Mouse (Mus musculus) hindbrain, embryonic 15.5 days (tissue): ENCODE measurements at regions not wholly inside any gene's neighbourhood (a gene's known extent, or its start where the extent isn't known, plus 50 kb on each side); places are given as distances from the start of the nearest gene placed in this dataset.

Source experiments
- ATAC-seq: fragments of 200-750 bp; cut with Nextera tagmentation; 2 replicates; pipeline ENCODE4 v1.8.0; 2017; ENCODE audit warnings: low read depth, moderate number of reproducible peaks, moderate TSS enrichment; ENCODE audit not compliant: low FRiP score
- H3K27ac ChIP-seq: fragments of 300-500 bp; sonication (generic); replicated peaks from 2 replicates; pipeline ENCODE4 v1.5.1; 2015; ENCODE audit warnings: mild to moderate bottlenecking, inconsistent platforms
- H3K27me3 ChIP-seq: fragments of 300-500 bp; sonication (generic); 2 replicates; pipeline ENCODE4 v1.6.1; 2015; ENCODE audit warnings: control low read depth, inconsistent platforms
- H3K36me3 ChIP-seq: fragments of 300-500 bp; sonication (generic); 2 replicates; pipeline ENCODE4 v1.6.1; 2015; ENCODE audit warnings: control low read depth, inconsistent platforms
- H3K4me1 ChIP-seq: fragments of 300-500 bp; sonication (generic); replicated peaks from 2 replicates; pipeline ENCODE4 v1.6.1; 2015; ENCODE audit warnings: control low read depth, inconsistent platforms
- H3K4me2 ChIP-seq: fragments of 300-500 bp; sonication (generic); 2 replicates; pipeline ENCODE4 v1.6.1; 2015; ENCODE audit warnings: moderate library complexity, mild to moderate bottlenecking, inconsistent platforms
- H3K4me3 ChIP-seq: fragments of 300-500 bp; sonication (generic); 2 replicates; pipeline ENCODE4 v1.5.1; 2015; ENCODE audit warnings: mild to moderate bottlenecking, inconsistent platforms
- H3K9ac ChIP-seq: fragments of 300-500 bp; sonication (generic); 2 replicates; pipeline ENCODE4 v1.6.1; 2015; ENCODE audit warnings: inconsistent platforms
- H3K9me3 ChIP-seq: fragments of 300-500 bp; sonication (generic); 2 replicates; pipeline ENCODE4 v1.6.1; 2016; ENCODE audit warnings: control low read depth, inconsistent platforms
- WGBS: fragments of 180-500 bp; shearing (Covaris S2); methylation state at CpG from one replicate; pipeline ENCODE4 v1.1.7; 2015; 5-methylcytosine and 5-hydroxymethylcytosine counted together

DNA sequence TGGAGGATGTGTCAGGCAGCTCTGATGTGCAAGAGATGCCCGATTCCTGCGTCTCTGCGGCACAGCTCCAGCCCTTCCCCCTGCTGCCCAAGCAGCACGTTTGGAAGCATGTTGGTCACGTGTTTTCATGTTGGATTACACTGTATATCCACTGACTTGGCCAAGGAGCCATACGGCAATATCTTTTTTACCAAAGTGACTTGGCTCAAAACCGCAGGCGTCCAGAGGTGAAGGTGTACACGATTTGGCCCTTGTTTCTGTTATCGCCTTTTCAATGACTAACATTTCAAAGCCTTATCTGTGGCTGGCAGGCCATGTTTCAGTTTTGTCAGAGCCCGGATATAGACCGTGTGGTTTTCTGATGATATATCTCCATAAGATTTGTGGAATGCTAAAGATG is 173.2 kb downstream of the Tbx18 start:
- Histone ChIP-seq H3K9ac (no peak overlapping the region), H3K4me3 (no peak overlapping the region), H3K36me3 (no peaks in the 10 kb centered on the region), H3K27ac (no peak overlapping the region), H3K9me3 (no peaks in the 10 kb centered on the region), H3K4me2 (no peak overlapping the region), H3K4me1 (no peaks in the 10 kb centered on the region), H3K27me3 (no peaks in the 10 kb centered on the region)
- WGBS: 83% methylated on average over 12 of the region's 12 CpGs
- ATAC-seq: no peak

DNA sequence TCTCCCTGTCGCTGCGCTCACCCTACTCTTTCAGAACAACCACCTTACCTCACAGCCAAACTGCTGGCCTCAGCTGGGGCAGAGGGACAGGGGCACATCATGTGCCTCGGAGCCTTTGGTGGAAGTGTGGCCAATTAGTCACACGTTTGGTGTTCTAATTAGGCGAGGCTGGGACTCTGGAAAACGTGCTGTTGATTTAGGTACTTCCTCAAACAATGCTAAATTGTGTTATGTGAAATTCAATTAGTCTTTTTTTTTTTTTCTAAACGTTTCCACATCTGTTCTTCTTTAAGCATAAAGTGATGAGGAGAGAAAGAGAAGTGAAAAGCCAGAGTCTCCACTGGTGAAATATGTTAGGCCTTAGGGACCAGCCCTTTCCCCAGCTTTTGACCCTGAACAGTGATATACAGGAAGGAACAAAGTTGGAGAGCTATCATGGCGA is 174.1 kb downstream of the Tbx18 start:
- Histone ChIP-seq H3K27me3 (no peaks in the 10 kb centered on the region), H3K27ac (no peak overlapping the region), H3K9ac (no peak overlapping the region), H3K4me3 (no peak overlapping the region), H3K4me1 (no peaks in the 10 kb centered on the region), H3K36me3 (no peaks in the 10 kb centered on the region), H3K4me2 (no peak overlapping the region), H3K9me3 (no peaks in the 10 kb centered on the region)
- ATAC-seq: no peak
- 28% methylated on average over 8 of the region's 8 CpGs for WGBS

DNA sequence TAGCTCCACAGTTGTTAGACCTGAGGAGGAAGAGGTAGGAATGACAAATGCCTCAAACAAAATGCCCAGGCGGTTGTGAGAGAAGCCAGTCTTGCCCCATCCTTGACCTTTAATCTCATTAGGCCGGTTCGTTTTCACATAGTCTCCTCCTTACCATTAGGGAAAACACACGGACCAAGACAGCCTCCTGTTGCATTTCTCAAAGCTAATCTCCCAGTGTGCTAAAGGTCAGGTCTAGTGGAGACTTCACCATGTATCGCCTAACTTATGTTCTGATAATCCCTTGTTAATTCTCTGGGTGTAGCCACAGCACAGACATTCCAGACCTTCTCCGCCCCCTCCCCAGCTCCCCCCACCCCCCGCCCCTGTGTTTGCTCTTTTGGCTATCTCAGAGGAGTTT is 174.5 kb downstream of the Tbx18 start:
- Histone ChIP-seq H3K27ac (no peak overlapping the region), H3K36me3 (no peaks in the 10 kb centered on the region), H3K9ac (no peak overlapping the region), H3K4me1 (no peaks in the 10 kb centered on the region), H3K9me3 (no peaks in the 10 kb centered on the region), H3K4me3 (no peak overlapping the region), H3K27me3 (no peaks in the 10 kb centered on the region), H3K4me2 (no peak overlapping the region)
- 50% methylated on average over 7 of the region's 7 CpGs for WGBS
- ATAC-seq: no peak

DNA sequence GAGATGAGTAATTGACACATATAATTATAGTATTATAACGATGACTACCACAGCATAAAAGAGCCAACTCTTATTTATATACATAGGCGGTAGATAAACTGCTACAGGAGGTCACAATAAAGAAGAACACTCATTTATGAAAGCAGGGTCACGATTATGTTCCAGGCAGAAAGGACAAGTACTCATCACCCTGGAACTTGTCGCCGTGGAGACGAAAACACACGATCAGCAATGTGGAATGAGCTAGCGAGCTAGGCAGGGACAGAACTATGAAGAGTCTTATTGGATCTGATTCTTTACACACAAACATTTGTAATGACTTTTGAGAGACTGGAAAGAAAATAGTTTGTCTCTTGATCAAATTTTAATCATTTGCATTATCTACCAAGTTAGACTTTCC is 197.9 kb downstream of the Tbx18 start:
- Histone ChIP-seq H3K36me3 (no peaks in the 10 kb centered on the region), H3K9ac (no peak overlapping the region), H3K27ac (no peak overlapping the region), H3K9me3 (no peaks in the 10 kb centered on the region), H3K4me3 (no peak overlapping the region), H3K27me3 (no peaks in the 10 kb centered on the region), H3K4me2 (no peak overlapping the region), H3K4me1 (no peaks in the 10 kb centered on the region)
- ATAC-seq: no peak
- 46% methylated on average over 8 of the region's 8 CpGs for WGBS

DNA sequence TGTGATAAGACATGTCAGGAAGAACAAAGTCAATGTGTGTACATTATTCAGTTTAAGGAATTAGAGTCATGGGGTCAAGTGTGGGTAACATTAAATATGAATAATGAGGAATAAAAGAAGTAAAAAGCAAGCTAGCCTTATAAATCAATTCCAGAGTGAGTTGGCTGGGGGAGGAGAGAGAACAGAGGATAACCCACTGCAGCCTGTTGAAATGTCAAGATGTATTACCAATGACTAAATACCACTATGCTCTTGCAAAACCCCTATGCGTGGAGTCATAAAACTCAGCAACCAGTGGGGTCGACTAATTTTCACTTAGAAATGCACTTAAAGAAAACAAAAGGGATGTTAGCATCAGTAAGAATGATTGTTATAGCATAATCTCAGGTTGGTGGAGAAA is 201.2 kb downstream of the Tbx18 start:
- no peak overlapping the region for H3K4me3 ChIP-seq
- H3K9me3 ChIP-seq: no peaks in the 10 kb centered on the region
- no peak for ATAC-seq
- H3K4me1 ChIP-seq: no peaks in the 10 kb centered on the region
- H3K4me2 ChIP-seq: no peak overlapping the region
- WGBS: 94% methylated on average over 2 of the region's 2 CpGs
- no peaks in the 10 kb centered on the region for H3K36me3 ChIP-seq
- H3K27ac ChIP-seq: no peak overlapping the region
- H3K9ac ChIP-seq: no peak overlapping the region
- H3K27me3 ChIP-seq: no peaks in the 10 kb centered on the region

DNA sequence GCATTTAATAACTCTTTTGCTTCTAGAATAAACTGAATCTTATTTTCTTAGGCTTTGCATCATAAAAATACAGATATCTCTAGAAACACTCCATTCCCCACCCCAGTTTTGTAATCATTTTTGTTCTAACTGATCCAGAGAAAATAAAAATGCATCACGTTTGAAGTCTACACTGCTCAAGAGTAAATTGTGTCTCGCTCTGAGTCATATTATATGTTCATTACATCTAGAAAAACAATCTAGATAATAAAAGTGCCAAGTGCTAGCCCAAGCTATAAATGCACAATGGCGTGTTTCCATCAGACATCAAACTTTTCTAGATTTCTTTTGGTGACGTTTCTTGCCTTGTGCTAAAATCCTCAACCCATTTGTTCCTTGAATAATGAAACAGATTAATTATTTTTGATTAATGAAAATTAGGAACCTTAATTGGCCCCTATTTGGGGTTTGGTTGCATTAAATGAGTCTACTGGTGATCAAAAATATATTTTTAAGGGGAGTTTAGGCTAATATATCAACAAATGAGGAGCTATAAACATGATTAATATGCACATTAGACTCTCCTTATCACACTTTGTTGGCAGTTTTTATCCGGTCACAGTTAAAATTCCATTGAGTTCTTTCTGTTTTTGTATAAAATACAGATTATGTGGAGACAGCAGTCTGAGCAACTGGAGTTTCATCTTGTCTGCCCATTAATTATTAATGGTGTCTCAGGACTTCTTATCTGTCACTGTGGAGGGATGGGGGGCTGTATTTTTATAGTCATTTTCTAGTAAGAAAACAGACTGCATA is 206.0 kb downstream of the Tbx18 start:
- H3K4me3 ChIP-seq: no peak overlapping the region
- no peaks in the 10 kb centered on the region for H3K4me1 ChIP-seq
- no peak for ATAC-seq
- 86% methylated on average over 5 of the region's 5 CpGs for WGBS
- H3K9ac ChIP-seq: no peak overlapping the region
- no peak overlapping the region for H3K4me2 ChIP-seq
- no peaks in the 10 kb centered on the region for H3K27me3 ChIP-seq
- no peaks in the 10 kb centered on the region for H3K9me3 ChIP-seq
- H3K27ac ChIP-seq: no peak overlapping the region
- H3K36me3 ChIP-seq: no peaks in the 10 kb centered on the region

DNA sequence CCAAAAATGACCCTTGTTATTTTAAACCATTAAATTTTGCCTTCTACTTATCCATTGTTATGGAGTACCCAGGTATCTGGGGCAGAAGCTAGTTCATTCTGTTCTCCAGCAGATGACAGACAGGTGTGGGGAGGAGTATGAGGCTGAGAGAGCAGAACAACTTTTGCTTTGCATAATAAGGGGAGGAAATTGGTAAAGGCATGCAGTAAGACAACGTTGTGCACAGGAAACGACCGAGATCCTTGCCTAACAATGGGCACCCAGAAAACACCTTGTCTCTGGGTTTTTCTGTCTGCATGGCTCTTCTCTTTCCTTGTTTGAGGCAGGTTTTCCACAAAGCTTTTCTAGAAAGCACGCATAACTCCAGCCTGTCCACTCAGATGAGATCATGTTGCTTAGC is 220.4 kb downstream of the Tbx18 start:
- no peak overlapping the region for H3K9ac ChIP-seq
- no peaks in the 10 kb centered on the region for H3K27me3 ChIP-seq
- H3K36me3 ChIP-seq: no peaks in the 10 kb centered on the region
- no peak overlapping the region for H3K4me3 ChIP-seq
- H3K4me2 ChIP-seq: no peak overlapping the region
- H3K4me1 ChIP-seq: no peaks in the 10 kb centered on the region
- no peak overlapping the region for H3K27ac ChIP-seq
- no peaks in the 10 kb centered on the region for H3K9me3 ChIP-seq
- 77% methylated on average over 4 of the region's 4 CpGs for WGBS
- no peak for ATAC-seq

DNA sequence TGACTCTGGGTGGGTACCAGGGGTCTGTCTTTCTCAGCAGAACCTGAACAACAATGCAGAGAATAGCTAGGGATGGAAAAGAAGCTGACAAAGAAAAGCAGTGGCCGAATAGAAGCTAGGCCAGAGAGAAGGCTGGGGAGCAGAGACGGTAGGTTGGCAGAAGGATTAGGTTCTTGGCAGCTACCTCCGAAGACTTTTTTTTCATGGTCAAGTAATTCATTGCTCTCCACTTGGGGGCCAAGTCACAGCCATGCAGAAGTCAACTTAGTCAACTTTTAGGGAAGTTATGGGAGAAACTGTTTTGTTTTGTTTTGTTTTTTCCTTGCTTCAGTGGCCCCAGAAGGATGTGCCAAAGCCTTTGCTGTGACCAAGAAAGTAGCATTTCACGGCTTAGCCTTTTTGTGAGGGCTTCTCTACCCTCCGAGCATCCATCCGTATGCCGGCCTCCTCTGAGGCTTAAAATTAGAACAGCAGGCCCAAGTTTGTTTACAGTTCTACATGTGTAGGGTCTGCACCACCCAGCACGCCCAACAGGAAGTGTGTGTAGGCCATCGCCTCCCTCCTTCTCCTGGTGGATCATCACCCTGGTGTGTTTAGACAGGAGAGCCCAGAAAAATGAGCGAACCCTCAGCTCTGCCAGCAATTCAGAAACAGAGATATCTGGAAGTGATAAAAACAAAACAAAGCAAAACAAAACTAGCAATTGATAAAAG is 226.2 kb downstream of the Tbx18 start:
- Histone ChIP-seq H3K4me2 (no peak overlapping the region), H3K4me1 (no peaks in the 10 kb centered on the region), H3K9ac (no peak overlapping the region), H3K9me3 (no peaks in the 10 kb centered on the region), H3K27ac (no peak overlapping the region), H3K4me3 (no peak overlapping the region), H3K36me3 (no peaks in the 10 kb centered on the region), H3K27me3 (no peaks in the 10 kb centered on the region)
- 73% methylated on average over 10 of the region's 10 CpGs for WGBS
- no peak for ATAC-seq

DNA sequence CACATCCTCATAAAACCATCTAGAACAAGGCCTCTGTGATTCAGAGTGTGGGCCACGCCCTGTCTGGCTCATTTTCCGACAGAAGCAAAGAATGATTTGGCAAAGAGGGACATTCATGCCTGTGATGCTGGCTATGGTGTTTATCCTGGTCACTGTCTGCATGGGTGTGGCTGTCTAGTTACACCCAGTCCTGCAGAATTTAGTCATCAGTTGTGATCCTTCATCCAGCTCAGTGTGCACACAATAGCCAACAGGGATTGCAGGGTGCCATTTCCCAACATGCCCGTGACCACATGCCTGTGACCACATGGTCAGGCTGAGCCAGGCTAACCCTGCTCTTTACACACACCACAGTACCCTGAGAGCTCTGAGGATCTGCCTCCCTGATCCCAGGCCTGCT is 208.8 kb upstream of the Cep162 start:
- Histone ChIP-seq H3K27ac (no peak overlapping the region), H3K27me3 (no peaks in the 10 kb centered on the region), H3K36me3 (no peaks in the 10 kb centered on the region), H3K9me3 (no peaks in the 10 kb centered on the region), H3K4me2 (no peak overlapping the region), H3K4me3 (no peak overlapping the region), H3K9ac (no peak overlapping the region), H3K4me1 (no peaks in the 10 kb centered on the region)
- 82% methylated on average over 3 of the region's 3 CpGs for WGBS
- no peak for ATAC-seq

DNA sequence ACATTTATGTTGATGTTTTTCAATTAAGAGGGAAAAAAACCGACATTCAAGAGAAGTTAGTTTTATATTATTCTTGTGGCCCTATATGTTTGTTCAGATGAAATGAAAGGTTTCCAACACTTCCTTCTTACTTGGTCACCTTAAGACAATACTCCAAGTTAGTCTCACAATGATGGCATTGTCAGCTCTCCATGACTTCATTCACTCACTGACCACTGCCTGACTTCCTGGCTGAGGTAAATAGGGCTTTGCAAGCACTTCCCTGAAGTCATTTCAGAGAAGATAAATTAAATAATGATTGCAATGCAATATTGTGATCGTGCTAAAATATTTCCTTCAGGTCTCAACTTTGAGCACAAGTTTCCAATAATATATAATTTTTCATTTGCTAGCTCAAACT is 197.9 kb upstream of the Cep162 start:
- Histone ChIP-seq H3K4me1 (no peaks in the 10 kb centered on the region), H3K36me3 (no peaks in the 10 kb centered on the region), H3K9me3 (no peaks in the 10 kb centered on the region), H3K4me3 (no peak overlapping the region), H3K4me2 (no peak overlapping the region), H3K27me3 (no peaks in the 10 kb centered on the region), H3K9ac (no peak overlapping the region), H3K27ac (no peak overlapping the region)
- WGBS: 85% methylated on average over 2 of the region's 2 CpGs
- ATAC-seq: no peak

DNA sequence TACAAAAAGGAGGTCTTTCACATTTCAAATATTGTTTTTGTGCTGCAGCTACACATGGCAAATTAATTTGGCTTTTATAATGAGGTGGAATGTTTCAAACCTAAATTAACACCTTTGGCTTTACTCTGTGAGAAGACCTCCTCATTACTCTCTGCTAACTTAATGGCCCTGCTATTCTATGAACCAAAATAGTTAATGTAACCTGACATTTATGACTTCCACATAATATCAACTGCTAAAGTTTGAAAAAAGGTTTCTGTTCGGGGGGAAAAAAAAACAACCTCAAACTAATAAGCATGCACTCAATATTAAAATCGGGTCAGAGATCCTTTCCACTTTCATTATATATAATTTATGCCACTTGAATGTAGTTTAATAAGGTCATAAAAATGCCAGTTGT is 197.2 kb upstream of the Cep162 start:
- ATAC-seq: no peak
- Histone ChIP-seq H3K9ac (no peak overlapping the region), H3K4me3 (no peak overlapping the region), H3K4me2 (no peak overlapping the region), H3K27ac (no peak overlapping the region), H3K9me3 (no peaks in the 10 kb centered on the region), H3K4me1 (no peaks in the 10 kb centered on the region), H3K27me3 (no peaks in the 10 kb centered on the region), H3K36me3 (no peaks in the 10 kb centered on the region)
- WGBS: 84% methylated on average over 2 of the region's 2 CpGs

DNA sequence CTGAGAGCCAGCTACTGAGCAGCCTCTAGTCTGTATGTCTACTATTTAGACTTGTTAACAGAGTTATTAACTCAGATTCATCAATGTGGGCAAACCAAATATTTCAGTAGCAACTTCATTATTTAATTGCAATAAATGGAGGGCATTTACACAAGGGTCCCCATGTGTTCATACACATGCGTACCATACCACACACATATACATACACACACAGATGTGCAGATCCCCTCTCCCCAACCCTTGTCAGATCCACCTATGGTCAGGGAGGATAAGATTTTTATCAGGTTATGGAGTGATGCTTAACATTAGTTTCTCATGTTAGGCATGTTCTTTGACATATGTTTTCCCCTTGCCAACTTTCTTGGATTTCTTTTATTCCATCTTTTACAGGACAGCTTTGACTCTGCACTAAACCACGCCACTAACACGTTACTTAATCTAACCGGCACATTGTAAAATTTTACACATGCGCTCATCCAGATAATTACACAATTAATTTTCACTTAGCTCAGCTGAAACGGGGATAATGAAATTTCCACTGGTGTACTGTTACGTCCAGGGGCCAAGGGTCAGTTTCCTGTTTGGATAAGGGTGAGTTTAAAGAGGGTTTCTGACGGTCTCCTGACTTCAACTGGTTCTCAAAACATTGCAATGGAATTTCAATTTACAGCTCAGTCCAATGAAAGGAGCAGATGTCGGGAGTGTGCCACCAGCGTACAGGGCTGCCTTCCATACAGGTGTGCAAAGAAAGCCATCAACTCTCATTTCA is 188.3 kb upstream of the Cep162 start:
- H3K4me2 ChIP-seq: no peak overlapping the region
- H3K27me3 ChIP-seq: no peaks in the 10 kb centered on the region
- H3K9ac ChIP-seq: no peak overlapping the region
- H3K4me3 ChIP-seq: no peak overlapping the region
- H3K4me1 ChIP-seq: no peaks in the 10 kb centered on the region
- no peak for ATAC-seq
- 62% methylated on average over 10 of the region's 10 CpGs for WGBS
- no peak overlapping the region for H3K27ac ChIP-seq
- no peaks in the 10 kb centered on the region for H3K36me3 ChIP-seq
- no peaks in the 10 kb centered on the region for H3K9me3 ChIP-seq
